Mouse (Mus musculus): ENCODE data around the gene Sesn2. TPM values are rescaled to one million over a fixed set of nuclear protein-coding genes. Genes with fewer than 3 reads are reported as not detected.
A peak's percentile ranks its signal among the peaks of the same experiment; 100 is the strongest.

The Sesn2 gene
- polyA plus RNA-seq, 1 experiment from 2014 or later = 18.1 TPM

- Histone ChIP-seq H3K9ac (ENCODE audit: low read depth, low read length) (no peak overlapping the region), H3K4me3 (replicated peaks; ENCODE audit: low read depth, low read length) (no peak overlapping the region), H3K36me3 (ENCODE audit: insufficient read depth, low read length) (no peaks in the 10 kb centered on the region), H3K9me3 (replicated peaks; ENCODE audit: low read length) (no peaks in the 10 kb centered on the region), H3K27me3 (ENCODE audit: insufficient read depth, low read length) (no peaks in the 10 kb centered on the region), H3K4me2 (ENCODE audit: low read length) (no peak overlapping the region), H3K4me1 (replicated peaks; ENCODE audit: insufficient read depth, low read length) (0 out of 2 replicates have a peak, but pooled peaks cover 3% of the 10 kb centered on the region), H3K27ac (peak overlapping the region; percentile 83)
- TF ChIP-seq CTCF (IDR thresholded peaks at IDR 0.05; ENCODE audit: low read depth) = no peak
- 53% methylated on average over 8 of the region's 8 CpGs for WGBS
- DNase-seq (ENCODE audit: low spot score) (peak; percentile 58), ATAC-seq (replicated peaks; ENCODE audit: low FRiP score, low read depth) (peak; percentile 59)
Observed at GRCm38 (mm10) chr4:132518066-132518465, 7.8 kb upstream of the Sesn2 start.

- Histone ChIP-seq H3K4me1 (replicated peaks; ENCODE audit: insufficient read depth, low read length) (0 out of 2 replicates have a peak, but pooled peaks cover 3% of the 10 kb centered on the region), H3K9ac (ENCODE audit: low read depth, low read length) (peak overlapping the region; percentile 44; the same call in 1 of the 2 replicates), H3K4me2 (ENCODE audit: low read length) (peak overlapping the region; percentile 85), H3K4me3 (replicated peaks; ENCODE audit: low read depth, low read length) (peak overlapping the region; percentile 38), H3K27me3 (ENCODE audit: insufficient read depth, low read length) (no peaks in the 10 kb centered on the region), H3K27ac (peak overlapping the region; percentile 92), H3K36me3 (ENCODE audit: insufficient read depth, low read length) (no peaks in the 10 kb centered on the region), H3K9me3 (replicated peaks; ENCODE audit: low read length) (no peaks in the 10 kb centered on the region)
- WGBS = 21% methylated on average over 22 of the region's 22 CpGs
- TF ChIP-seq CTCF (IDR thresholded peaks at IDR 0.05; ENCODE audit: low read depth) = no peak
- peak; percentile 100 for DNase-seq (ENCODE audit: low spot score)
- peak; percentile 93 for ATAC-seq (replicated peaks; ENCODE audit: low FRiP score, low read depth)
Observed at GRCm38 (mm10) chr4:132515369-132516155, 5.3 kb upstream of the Sesn2 start.

- Histone ChIP-seq H3K9ac (ENCODE audit: low read depth, low read length) (peak overlapping the region; percentile 44; the same call in 1 of the 2 replicates), H3K4me1 (replicated peaks; ENCODE audit: insufficient read depth, low read length) (0 out of 2 replicates have a peak, but pooled peaks cover 3% of the 10 kb centered on the region), H3K4me2 (ENCODE audit: low read length) (peak overlapping the region; percentile 85), H3K4me3 (replicated peaks; ENCODE audit: low read depth, low read length) (peak overlapping the region; percentile 38), H3K27ac (peak overlapping the region; percentile 92), H3K9me3 (replicated peaks; ENCODE audit: low read length) (no peaks in the 10 kb centered on the region), H3K27me3 (ENCODE audit: insufficient read depth, low read length) (no peaks in the 10 kb centered on the region), H3K36me3 (ENCODE audit: insufficient read depth, low read length) (no peaks in the 10 kb centered on the region)
- WGBS = under 1% methylated on average over 21 of the region's 21 CpGs
- DNase-seq (ENCODE audit: low spot score) (peak; percentile 95), ATAC-seq (replicated peaks; ENCODE audit: low FRiP score, low read depth) (no peak)
- peak; percentile 94 for TF ChIP-seq CTCF (IDR thresholded peaks at IDR 0.05; ENCODE audit: low read depth)
Observed at GRCm38 (mm10) chr4:132514555-132515135, 4.3 kb upstream of the Sesn2 start.

- no peaks in the 10 kb centered on the region for H3K27me3 ChIP-seq (ENCODE audit: insufficient read depth, low read length)
- 0 out of 2 replicates have a peak overlapping the region, but pooled peaks have one; percentile 8 for H3K9ac ChIP-seq (ENCODE audit: low read depth, low read length)
- H3K4me1 ChIP-seq (replicated peaks; ENCODE audit: insufficient read depth, low read length) = peaks cover 5% of the 10 kb centered on the region; the same call in 1 of the 2 replicates
- no peak for ATAC-seq (replicated peaks; ENCODE audit: low FRiP score, low read depth)
- WGBS = 37% methylated on average over 14 of the region's 14 CpGs
- H3K9me3 ChIP-seq (replicated peaks; ENCODE audit: low read length) = no peaks in the 10 kb centered on the region
- TF ChIP-seq CTCF (IDR thresholded peaks at IDR 0.05; ENCODE audit: low read depth) = no peak
- H3K27ac ChIP-seq = peak overlapping the region; percentile 3; the same call in 1 of the 2 replicates
- no peak for DNase-seq (ENCODE audit: low spot score)
- H3K4me2 ChIP-seq (ENCODE audit: low read length) = peak overlapping the region; percentile 10; the same call in 1 of the 2 replicates
- H3K36me3 ChIP-seq (ENCODE audit: insufficient read depth, low read length) = no peaks in the 10 kb centered on the region
- no peak overlapping the region for H3K4me3 ChIP-seq (replicated peaks; ENCODE audit: low read depth, low read length)
Observed at GRCm38 (mm10) chr4:132513395-132514273, 3.3 kb upstream of the Sesn2 start.

GRCm38 (mm10) chr4:132512080-132512479, 1.8 kb upstream of the Sesn2 start:
- no peaks in the 10 kb centered on the region for H3K9me3 ChIP-seq (replicated peaks; ENCODE audit: low read length)
- H3K27me3 ChIP-seq (ENCODE audit: insufficient read depth, low read length) = no peaks in the 10 kb centered on the region
- 72% methylated on average over 3 of the region's 3 CpGs for WGBS
- H3K4me1 ChIP-seq (replicated peaks; ENCODE audit: insufficient read depth, low read length) = peaks cover 12% of the 10 kb centered on the region
- no peak overlapping the region for H3K4me3 ChIP-seq (replicated peaks; ENCODE audit: low read depth, low read length)
- no peak for TF ChIP-seq CTCF (IDR thresholded peaks at IDR 0.05; ENCODE audit: low read depth)
- H3K4me2 ChIP-seq (ENCODE audit: low read length) = no peak overlapping the region
- no peak for DNase-seq (ENCODE audit: low spot score)
- no peaks in the 10 kb centered on the region for H3K36me3 ChIP-seq (ENCODE audit: insufficient read depth, low read length)
- no peak overlapping the region for H3K27ac ChIP-seq
- H3K9ac ChIP-seq (ENCODE audit: low read depth, low read length) = no peak overlapping the region
- no peak for ATAC-seq (replicated peaks; ENCODE audit: low FRiP score, low read depth)

All from kidney, postnatal 0 days (tissue).